Mouse (Mus musculus): ENCODE measurements around the gene Eif3l. TPM values are rescaled to one million over a fixed set of nuclear protein-coding genes. Genes with fewer than 3 reads are reported as not detected.
A peak's percentile ranks its signal among the peaks of the same experiment; 100 is the strongest.

Eif3l gene
- total and polyA plus RNA-seq, 3 experiments, result 301 to 442 (median 394) TPM

DNA sequence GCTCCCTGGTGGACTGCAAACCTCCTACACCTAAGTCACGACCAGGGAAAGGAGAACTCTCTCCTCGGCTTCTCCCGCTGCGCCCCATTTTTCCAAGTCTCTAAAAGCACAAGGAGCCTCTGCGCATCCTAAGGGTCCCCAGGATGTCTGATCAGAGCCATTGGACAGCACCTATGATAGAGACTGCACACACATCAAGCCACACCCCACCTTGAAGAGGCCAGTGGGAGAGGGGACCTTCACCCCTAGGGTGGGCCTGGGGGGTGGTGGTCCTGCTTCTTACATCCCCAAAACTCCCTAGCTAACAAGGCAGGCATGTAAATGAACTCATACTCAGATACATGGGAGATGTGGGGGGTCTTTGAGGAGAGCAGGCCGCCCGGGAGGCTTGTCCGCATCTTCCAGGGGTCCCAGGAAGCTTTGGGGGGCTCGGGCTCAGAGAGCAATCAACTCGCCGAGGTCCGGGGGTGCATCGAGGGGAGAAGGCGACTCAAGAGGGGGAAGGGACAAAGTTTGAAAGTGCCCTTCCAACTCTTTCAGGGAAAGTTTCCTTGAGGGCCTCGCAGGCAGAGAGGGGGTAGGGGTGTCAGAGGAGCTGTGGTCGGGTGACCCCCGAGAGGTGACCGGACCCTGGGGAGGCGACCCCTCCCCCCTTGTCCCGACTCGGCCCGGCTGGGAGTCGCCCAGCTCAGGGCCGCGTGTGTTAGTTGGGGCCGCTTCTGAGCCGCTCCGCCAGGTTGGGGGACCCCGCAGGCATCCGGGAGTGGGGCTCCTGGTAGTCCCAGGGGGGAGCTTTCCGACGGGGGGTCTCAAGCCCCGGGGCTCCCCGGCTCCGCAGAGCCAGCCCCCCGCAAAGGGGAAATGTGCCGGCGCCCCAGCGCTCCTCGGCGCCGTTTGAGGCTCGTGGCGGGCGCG lies 47.4 kb upstream of the Eif3l start:
- H3K79me2 ChIP-seq (ENCODE audit: control insufficient read depth, insufficient read depth, low read length, poor library complexity), result peaks cover 7% of the 10 kb centered on the region; the same call in 1 of the 2 replicates
- H3K36me3 ChIP-seq (ENCODE audit: control insufficient read depth in 1 of 2, insufficient read depth in 2 of 2, low read length in 2 of 2), result peaks cover 0 to 6% of the 10 kb centered on the region in 2 experiments; a peak in 1 of 4 replicates
- H3K9me3 ChIP-seq (replicated peaks; ENCODE audit: insufficient read depth, low read length), result no peaks in the 10 kb centered on the region
- H3K27me3 ChIP-seq (ENCODE audit: control insufficient read depth in 1 of 2, insufficient read depth in 2 of 2, low read length in 2 of 2), result no peaks in the 10 kb centered on the region; a peak in 1 of 4 replicates
- H3K9ac ChIP-seq (ENCODE audit: control insufficient read depth, low read depth, low read length, poor library complexity, severe bottlenecking), result peak overlapping the region; percentile 89
- H3K4me3 ChIP-seq (ENCODE audit: control insufficient read depth in 1 of 2, insufficient read depth in 1 of 2, low read depth in 2 of 2, low read length in 2 of 2), result peak overlapping the region; percentile 58 to 75
- H3K4me1 ChIP-seq (ENCODE audit: control insufficient read depth in 1 of 2, insufficient read depth in 2 of 2, low read length in 2 of 2), result peaks cover 0 to 17% of the 10 kb centered on the region in 2 experiments; a peak in 2 of 4 replicates
- TF ChIP-seq MAFK (IDR thresholded peaks at IDR 0.05; ENCODE audit: borderline replicate concordance, low read depth, low read length) (no peak), MYB (IDR thresholded peaks at IDR 0.05; ENCODE audit: low read depth, low read length) (no peak), TAL1 (IDR thresholded peaks at IDR 0.05; ENCODE audit: low read length) (no peak), ZMIZ1 (IDR thresholded peaks at IDR 0.05; ENCODE audit: low read depth, low read length) (no peak)
- peak overlapping the region; percentile 34 for H3K27ac ChIP-seq (ENCODE audit: control insufficient read depth, low read depth, low read length)
- DNase-seq (ENCODE audit: low read depth, low spot score), result peak; percentile 50

DNA sequence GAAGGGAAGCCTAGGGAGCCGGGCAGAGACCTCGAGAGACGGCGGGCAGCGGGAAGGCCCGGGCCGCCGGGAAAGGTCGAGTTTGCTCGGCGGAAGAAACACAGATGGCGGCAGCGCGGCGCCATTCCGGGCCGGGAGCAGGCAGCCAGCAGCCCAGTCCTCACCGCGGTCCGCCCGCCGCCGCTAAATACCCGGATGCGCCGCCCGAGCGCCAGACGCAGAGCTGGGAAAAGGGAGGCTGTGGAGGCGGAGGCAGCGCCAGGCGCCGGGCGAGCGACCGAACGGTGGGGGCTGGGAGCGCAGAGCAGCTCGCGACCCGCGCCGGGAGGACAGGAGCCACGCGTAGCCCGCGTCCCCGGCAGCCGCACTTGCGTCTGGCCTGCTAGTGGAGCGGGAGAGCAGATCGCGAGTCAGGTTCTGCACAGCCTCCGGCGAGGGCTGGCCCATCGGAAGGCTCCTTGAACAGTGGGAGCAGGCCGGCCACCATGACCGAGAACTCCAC lies 46.7 kb upstream of the Eif3l start, which contains the start of gene H1f0:
Gene H1f0 (plus strand): TSS at position 214 of the 502 bp plus-strand sequence.
- Histone ChIP-seq H3K9me3 (replicated peaks; ENCODE audit: insufficient read depth, low read length) (no peaks in the 10 kb centered on the region), H3K27me3 (ENCODE audit: control insufficient read depth in 1 of 2, insufficient read depth in 2 of 2, low read length in 2 of 2) (no peaks in the 10 kb centered on the region; a peak in 1 of 4 replicates), H3K4me1 (ENCODE audit: control insufficient read depth in 1 of 2, insufficient read depth in 2 of 2, low read length in 2 of 2) (peaks cover 0 to 17% of the 10 kb centered on the region in 2 experiments; a peak in 2 of 4 replicates), H3K27ac (ENCODE audit: control insufficient read depth, low read depth, low read length) (peak within 1 kb of the TSS; percentile 34), H3K79me2 (ENCODE audit: control insufficient read depth, insufficient read depth, low read length, poor library complexity) (peaks cover 7% of the 10 kb centered on the region; the same call in 1 of the 2 replicates), H3K36me3 (ENCODE audit: control insufficient read depth in 1 of 2, insufficient read depth in 2 of 2, low read length in 2 of 2) (peaks cover 0 to 6% of the 10 kb centered on the region in 2 experiments; a peak in 1 of 4 replicates), H3K9ac (ENCODE audit: control insufficient read depth, low read depth, low read length, poor library complexity, severe bottlenecking) (peak within 1 kb of the TSS; percentile 89), H3K4me3 (ENCODE audit: control insufficient read depth in 1 of 2, insufficient read depth in 1 of 2, low read depth in 2 of 2, low read length in 2 of 2) (peak within 1 kb of the TSS; percentile 58 to 75)
- DNase-seq (ENCODE audit: low read depth, low spot score), result peak; percentile 89
- TF ChIP-seq CHD2 (IDR thresholded peaks at IDR 0.05; ENCODE audit: low read length) (no peak), SMC3 (IDR thresholded peaks at IDR 0.05; ENCODE audit: low read depth, low read length) (no peak), HCFC1 (IDR thresholded peaks at IDR 0.05; ENCODE audit: low read depth, low read length) (peak; percentile 71; the same call in 1 of the 2 replicates), ZC3H11A (IDR thresholded peaks at IDR 0.05; ENCODE audit: low read depth, low read length) (no peak), MXI1 (IDR thresholded peaks at IDR 0.05; ENCODE audit: low read depth, low read length) (peak; percentile 51), ZKSCAN1 (IDR thresholded peaks at IDR 0.05; ENCODE audit: low read depth, low read length) (no peak), CHD1 (IDR thresholded peaks at IDR 0.05; ENCODE audit: low read depth, low read length) (no peak; the same call in 1 of the 2 replicates), RCOR1 (IDR thresholded peaks at IDR 0.05; ENCODE audit: low read depth, low read length) (no peak), TCF12 (IDR thresholded peaks at IDR 0.05; ENCODE audit: low read depth, low read length) (peak; percentile 87), ETS1 (IDR thresholded peaks at IDR 0.05; ENCODE audit: low read depth, low read length) (0 out of 2 replicates have a peak, but pooled peaks have one; percentile 50), POLR2A (IDR thresholded peaks at IDR 0.05; ENCODE audit: control insufficient read depth in 1 of 2, insufficient read depth in 1 of 2, low read depth in 1 of 2, low read length in 2 of 2, poor library complexity in 1 of 2) (peak; percentile 56 to 61; a peak in 3 of 4 replicates), GABPA (IDR thresholded peaks at IDR 0.05; ENCODE audit: low read depth, low read length) (no peak), CTCF (IDR thresholded peaks at IDR 0.05 in 2 of 3, conservative IDR thresholded peaks at IDR 0.05 in 1 of 3; ENCODE audit: control insufficient read depth in 1 of 3, insufficient read depth in 1 of 3, low read depth in 2 of 3, low read length in 3 of 3, poor library complexity in 1 of 3, severe bottlenecking in 1 of 3) (no peak), MAX (IDR thresholded peaks at IDR 0.05; ENCODE audit: low read length) (peak; percentile 63), MEF2A (IDR thresholded peaks at IDR 0.05; ENCODE audit: extremely low read depth, insufficient replicate concordance, low read depth, low read length, poor library complexity, severe bottlenecking) (no peak), TAL1 (IDR thresholded peaks at IDR 0.05; ENCODE audit: low read length) (no peak), MYC (IDR thresholded peaks at IDR 0.05; ENCODE audit: low read depth, low read length) (0 out of 2 replicates have a peak, but pooled peaks have one; percentile 11), MAFK (IDR thresholded peaks at IDR 0.05; ENCODE audit: borderline replicate concordance, low read depth, low read length) (no peak), E2F4 (IDR thresholded peaks at IDR 0.05; ENCODE audit: borderline replicate concordance, low read depth, low read length) (no peak), TBP (IDR thresholded peaks at IDR 0.05; ENCODE audit: low read depth, low read length) (0 out of 2 replicates have a peak, but pooled peaks have one; percentile 59), NRF1 (IDR thresholded peaks at IDR 0.05; ENCODE audit: insufficient read depth, low read depth, low read length, poor library complexity, severe bottlenecking) (no peak), MYB (IDR thresholded peaks at IDR 0.05; ENCODE audit: low read depth, low read length) (no peak), POLR2AphosphoS5 (IDR thresholded peaks at IDR 0.05; ENCODE audit: borderline replicate concordance, low read depth, low read length) (no peak), KAT2A (conservative IDR thresholded peaks at IDR 0.05; ENCODE audit: low read depth, low read length) (no peak; the same call in 1 of the 2 replicates), POLR2AphosphoS2 (IDR thresholded peaks at IDR 0.05; ENCODE audit: low read length) (peak; percentile 64; the same call in 1 of the 2 replicates), ZNF384 (IDR thresholded peaks at IDR 0.05; ENCODE audit: low read depth, low read length) (no peak), MAZ (IDR thresholded peaks at IDR 0.05; ENCODE audit: low read depth, low read length) (no peak)
